Mouse (Mus musculus): Measurements from ENCODE around the gene Supt5. TPM values are rescaled to one million over a fixed set of nuclear protein-coding genes. Genes with fewer than 3 reads are reported as not detected.

Supt5 gene
- total and polyA plus RNA-seq, 3 experiments, result 66.0 to 448 (median 156) TPM

DNA sequence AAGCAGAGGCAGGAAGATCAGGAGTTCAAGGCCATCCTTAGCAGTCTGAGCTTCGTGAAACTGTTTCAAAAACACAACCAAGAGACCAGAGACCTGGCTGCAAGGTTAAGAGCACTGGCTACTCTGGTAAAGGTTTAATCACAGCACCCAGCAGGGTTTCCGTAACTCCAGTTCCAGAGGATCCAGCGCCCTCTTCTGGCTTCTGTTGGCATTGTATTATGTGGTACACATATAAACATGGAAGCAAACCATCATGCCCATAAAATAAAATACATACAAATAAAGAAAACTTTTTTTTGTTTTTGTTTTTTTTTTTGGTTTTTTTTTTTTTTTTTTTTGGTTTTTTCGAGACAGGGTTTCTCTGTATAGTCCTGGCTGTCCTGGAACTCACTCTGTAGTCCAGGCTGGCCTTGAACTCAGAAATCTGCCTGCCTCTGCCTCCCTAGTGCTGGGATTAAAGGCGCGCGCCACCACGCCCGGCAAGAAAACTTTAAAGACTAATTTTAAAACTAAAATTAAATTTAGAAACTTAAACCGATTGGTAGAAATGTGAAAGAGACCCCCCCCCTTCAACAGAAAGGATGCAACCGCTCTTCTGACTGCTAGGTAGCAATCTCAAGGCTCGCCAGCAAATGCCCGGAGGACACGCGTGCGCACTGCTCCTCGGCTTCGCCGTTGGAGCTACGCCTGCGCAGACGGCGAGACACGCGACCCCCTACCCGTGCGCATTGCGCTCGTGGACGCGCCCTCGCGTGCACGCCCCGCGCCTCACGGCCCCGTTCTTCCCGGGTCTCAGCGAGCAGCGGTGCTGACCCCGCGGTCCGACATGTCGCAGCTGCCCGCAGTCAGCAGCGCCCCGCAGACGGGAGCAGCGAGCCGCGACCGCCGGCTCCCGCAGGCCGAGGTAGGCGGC is 71.2 kb downstream of the Supt5 start, which contains the start of gene Eid2:
Gene Eid2 (plus strand): TSS at position 753 of the 913 bp plus-strand sequence.
- no peaks in the 10 kb centered on the region for H3K27me3 ChIP-seq (ENCODE audit: control insufficient read depth in 1 of 2, insufficient read depth in 2 of 2, low read length in 2 of 2)
- no peak for DNase-seq (ENCODE audit: low read depth, low spot score)
- peaks cover 0 to 6% of the 10 kb centered on the region in 2 experiments; a peak in 2 of 4 replicates for H3K4me1 ChIP-seq (ENCODE audit: control insufficient read depth in 1 of 2, insufficient read depth in 2 of 2, low read length in 2 of 2)
- H3K27ac ChIP-seq (ENCODE audit: control insufficient read depth, low read depth, low read length), result no peak within 1 kb of the TSS
- TF ChIP-seq SMC3 (IDR thresholded peaks at IDR 0.05; ENCODE audit: low read depth, low read length) (0 out of 2 replicates have a peak, but pooled peaks have one; percentile 29), RCOR1 (IDR thresholded peaks at IDR 0.05; ENCODE audit: low read depth, low read length) (no peak), ZC3H11A (IDR thresholded peaks at IDR 0.05; ENCODE audit: low read depth, low read length) (0 out of 2 replicates have a peak, but pooled peaks have one; percentile 25), MAZ (IDR thresholded peaks at IDR 0.05; ENCODE audit: low read depth, low read length) (no peak), CTCF (IDR thresholded peaks at IDR 0.05 in 2 of 3, conservative IDR thresholded peaks at IDR 0.05 in 1 of 3; ENCODE audit: control insufficient read depth in 1 of 3, insufficient read depth in 1 of 3, low read depth in 2 of 3, low read length in 3 of 3, poor library complexity in 1 of 3, severe bottlenecking in 1 of 3) (peak in 2 of 3 experiments; percentile 22 to 35; a peak in 1 of 6 replicates), RAD21 (IDR thresholded peaks at IDR 0.05; ENCODE audit: low read depth, low read length) (peak; percentile 31)
- H3K36me3 ChIP-seq (ENCODE audit: control insufficient read depth in 1 of 2, insufficient read depth in 2 of 2, low read length in 2 of 2), result peaks cover 0 to 3% of the 10 kb centered on the region in 2 experiments; a peak in 2 of 4 replicates
- no peaks in the 10 kb centered on the region for H3K79me2 ChIP-seq (ENCODE audit: control insufficient read depth, insufficient read depth, low read length, poor library complexity)
- no peak within 1 kb of the TSS for H3K9ac ChIP-seq (ENCODE audit: control insufficient read depth, low read depth, low read length, poor library complexity, severe bottlenecking)
- H3K4me3 ChIP-seq (ENCODE audit: control insufficient read depth in 1 of 2, insufficient read depth in 1 of 2, low read depth in 2 of 2, low read length in 2 of 2), result no peak within 1 kb of the TSS
- no peaks in the 10 kb centered on the region for H3K9me3 ChIP-seq (replicated peaks; ENCODE audit: insufficient read depth, low read length)

DNA sequence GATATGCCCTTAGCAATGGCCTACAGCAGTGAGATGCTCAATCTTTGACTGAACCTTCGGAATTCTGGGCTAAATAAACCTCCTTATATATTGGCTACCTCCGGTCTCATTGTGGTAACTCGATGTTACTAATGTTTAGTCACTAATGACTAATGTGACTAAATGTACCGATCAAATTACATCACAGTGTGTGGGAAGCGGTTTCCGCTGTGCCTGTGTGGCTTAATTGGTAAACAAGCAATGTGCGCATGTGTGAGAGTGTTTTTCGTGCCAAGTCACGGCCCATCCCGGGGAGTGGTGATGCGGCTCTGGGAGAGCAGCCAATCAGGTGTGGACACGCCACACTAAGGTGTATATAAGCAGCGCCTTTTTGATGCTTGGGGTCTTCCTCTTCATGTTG is 73.2 kb downstream of the Supt5 start:
- no peaks in the 10 kb centered on the region for H3K79me2 ChIP-seq (ENCODE audit: control insufficient read depth, insufficient read depth, low read length, poor library complexity)
- H3K27ac ChIP-seq (ENCODE audit: control insufficient read depth, low read depth, low read length), result no peak overlapping the region
- peaks cover 2 to 13% of the 10 kb centered on the region in 2 experiments; a peak in 3 of 4 replicates for H3K4me1 ChIP-seq (ENCODE audit: control insufficient read depth in 1 of 2, insufficient read depth in 2 of 2, low read length in 2 of 2)
- no peak for DNase-seq (ENCODE audit: low read depth, low spot score)
- H3K36me3 ChIP-seq (ENCODE audit: control insufficient read depth in 1 of 2, insufficient read depth in 2 of 2, low read length in 2 of 2), result peaks cover 0 to 11% of the 10 kb centered on the region in 2 experiments; a peak in 2 of 4 replicates
- H3K9ac ChIP-seq (ENCODE audit: control insufficient read depth, low read depth, low read length, poor library complexity, severe bottlenecking), result no peak overlapping the region
- no peaks in the 10 kb centered on the region for H3K27me3 ChIP-seq (ENCODE audit: control insufficient read depth in 1 of 2, insufficient read depth in 2 of 2, low read length in 2 of 2)
- H3K4me3 ChIP-seq (ENCODE audit: control insufficient read depth in 1 of 2, insufficient read depth in 1 of 2, low read depth in 2 of 2, low read length in 2 of 2), result no peak overlapping the region
- no peak for TF ChIP-seq E2F4 (IDR thresholded peaks at IDR 0.05; ENCODE audit: borderline replicate concordance, low read depth, low read length)
- no peak for TF ChIP-seq ETS1 (IDR thresholded peaks at IDR 0.05; ENCODE audit: low read depth, low read length)
- no peak for TF ChIP-seq POLR2AphosphoS2 (IDR thresholded peaks at IDR 0.05; ENCODE audit: low read length)
- no peak for TF ChIP-seq TAL1 (IDR thresholded peaks at IDR 0.05; ENCODE audit: low read length)
- no peak for TF ChIP-seq USF1 (IDR thresholded peaks at IDR 0.05; ENCODE audit: low read depth, low read length)
- no peak for TF ChIP-seq MYC (IDR thresholded peaks at IDR 0.05; ENCODE audit: low read depth, low read length)
- H3K9me3 ChIP-seq (replicated peaks; ENCODE audit: insufficient read depth, low read length), result no peaks in the 10 kb centered on the region

Other genes starting within 250 kb of the Supt5 start
- not detected in 2 replicates for gene 9530053A07Rik, start 209.3 kb downstream of the Supt5 start, total RNA-seq (2012; rRNA removed)
- gene 9530053A07Rik, start 209.3 kb downstream of the Supt5 start, polyA plus RNA-seq (2012; ENCODE audit: insufficient read depth in 1 of 2, insufficient read length in 2 of 2, low read depth in 1 of 2, low replicate concordance in 2 of 2, missing spikeins in 1 of 2), result not detected
- gene Fbl, start 169.0 kb downstream of the Supt5 start, total RNA-seq (2012; rRNA removed), result 262 and 268 TPM in 2 replicates
- 100 to 1,000 TPM in 1 of 2 experiments, not detected in 1; 819 TPM for gene Fbl, start 169.0 kb downstream of the Supt5 start, polyA plus RNA-seq (2012; ENCODE audit: insufficient read depth in 1 of 2, insufficient read length in 2 of 2, low read depth in 1 of 2, low replicate concordance in 2 of 2, missing spikeins in 1 of 2)
- 0.69 and 0.85 TPM in 2 replicates for gene Dyrk1b, start 159.3 kb downstream of the Supt5 start, total RNA-seq (2012; rRNA removed)
- gene Dyrk1b, start 159.3 kb downstream of the Supt5 start, polyA plus RNA-seq (2012; ENCODE audit: insufficient read depth in 1 of 2, insufficient read length in 2 of 2, low read depth in 1 of 2, low replicate concordance in 2 of 2, missing spikeins in 1 of 2), result under 1 TPM in 1 of 2 experiments, not detected in 1; 0.89 TPM
- gene Eid2, start 70.9 kb downstream of the Supt5 start, total RNA-seq (2012; rRNA removed), result not detected in 2 replicates
- not detected for gene Eid2, start 70.9 kb downstream of the Supt5 start, polyA plus RNA-seq (2012; ENCODE audit: insufficient read depth in 1 of 2, insufficient read length in 2 of 2, low read depth in 1 of 2, low replicate concordance in 2 of 2, missing spikeins in 1 of 2)
- gene Eid2b, start 61.0 kb downstream of the Supt5 start, total RNA-seq (2012; rRNA removed), result 3.2 TPM in 2 replicates
- gene Eid2b, start 61.0 kb downstream of the Supt5 start, polyA plus RNA-seq (2012; ENCODE audit: insufficient read depth in 1 of 2, insufficient read length in 2 of 2, low read depth in 1 of 2, low replicate concordance in 2 of 2, missing spikeins in 1 of 2), result 1 to 10 TPM in 1 of 2 experiments, not detected in 1; 5.3 TPM
- gene Selenov, start 47.6 kb downstream of the Supt5 start, total RNA-seq (2012; rRNA removed), result not detected in 2 replicates
- not detected for gene Selenov, start 47.6 kb downstream of the Supt5 start, polyA plus RNA-seq (2012; ENCODE audit: insufficient read depth in 1 of 2, insufficient read length in 2 of 2, low read depth in 1 of 2, low replicate concordance in 2 of 2, missing spikeins in 1 of 2)
- 0.15 and 0.16 TPM in 2 replicates for gene Dll3, start 36.5 kb downstream of the Supt5 start, total RNA-seq (2012; rRNA removed)
- gene Dll3, start 36.5 kb downstream of the Supt5 start, polyA plus RNA-seq (2012; ENCODE audit: insufficient read depth in 1 of 2, insufficient read length in 2 of 2, low read depth in 1 of 2, low replicate concordance in 2 of 2, missing spikeins in 1 of 2), result under 1 TPM in 1 of 2 experiments, not detected in 1; 0.57 TPM
- gene Timm50, start 26.7 kb downstream of the Supt5 start, total RNA-seq (2012; rRNA removed), result 142 and 167 TPM in 2 replicates
- 100 to 1,000 TPM in 1 of 2 experiments, not detected in 1; 216 TPM for gene Timm50, start 26.7 kb downstream of the Supt5 start, polyA plus RNA-seq (2012; ENCODE audit: insufficient read depth in 1 of 2, insufficient read length in 2 of 2, low read depth in 1 of 2, low replicate concordance in 2 of 2, missing spikeins in 1 of 2)
- gene Rps16, start 11.9 kb upstream of the Supt5 start, total RNA-seq (2012; rRNA removed), result 2,133 and 2,343 TPM in 2 replicates
- 1,000 to 10,000 TPM; 1,661 to 1,740 TPM for gene Rps16, start 11.9 kb upstream of the Supt5 start, polyA plus RNA-seq (2012; ENCODE audit: insufficient read depth in 1 of 2, insufficient read length in 2 of 2, low read depth in 1 of 2, low replicate concordance in 2 of 2, missing spikeins in 1 of 2)
- 1.1 and 1.8 TPM in 2 replicates for gene Plekhg2, start 33.9 kb upstream of the Supt5 start, total RNA-seq (2012; rRNA removed)
- gene Plekhg2, start 33.9 kb upstream of the Supt5 start, polyA plus RNA-seq (2012; ENCODE audit: insufficient read depth in 1 of 2, insufficient read length in 2 of 2, low read depth in 1 of 2, low replicate concordance in 2 of 2, missing spikeins in 1 of 2), result 1 to 10 TPM in 1 of 2 experiments, not detected in 1; 9.2 TPM
- gene Zfp36, start 41.5 kb upstream of the Supt5 start, total RNA-seq (2012; rRNA removed), result 0.50 and 0.65 TPM in 2 replicates
- 1 to 10 TPM in 1 of 2 experiments, not detected in 1; 2.8 TPM for gene Zfp36, start 41.5 kb upstream of the Supt5 start, polyA plus RNA-seq (2012; ENCODE audit: insufficient read depth in 1 of 2, insufficient read length in 2 of 2, low read depth in 1 of 2, low replicate concordance in 2 of 2, missing spikeins in 1 of 2)
- 23.7 and 31.1 TPM in 2 replicates for gene Med29, start 54.0 kb upstream of the Supt5 start, total RNA-seq (2012; rRNA removed)
- 10 to 100 TPM in 1 of 2 experiments, not detected in 1; 39.6 TPM for gene Med29, start 54.0 kb upstream of the Supt5 start, polyA plus RNA-seq (2012; ENCODE audit: insufficient read depth in 1 of 2, insufficient read length in 2 of 2, low read depth in 1 of 2, low replicate concordance in 2 of 2, missing spikeins in 1 of 2)
- 49.9 and 53.5 TPM in 2 replicates for gene Paf1, start 54.2 kb upstream of the Supt5 start, total RNA-seq (2012; rRNA removed)
- 100 to 1,000 TPM in 1 of 2 experiments, 10 to 100 TPM in 1; 99.9 to 645 TPM for gene Paf1, start 54.2 kb upstream of the Supt5 start, polyA plus RNA-seq (2012; ENCODE audit: insufficient read depth in 1 of 2, insufficient read length in 2 of 2, low read depth in 1 of 2, low replicate concordance in 2 of 2, missing spikeins in 1 of 2)
- gene Gmfg, start 98.7 kb upstream of the Supt5 start, total RNA-seq (2012; rRNA removed), result 25.1 and 31.2 TPM in 2 replicates
- 10 to 100 TPM in 1 of 2 experiments, not detected in 1; 25.0 TPM for gene Gmfg, start 98.7 kb upstream of the Supt5 start, polyA plus RNA-seq (2012; ENCODE audit: insufficient read depth in 1 of 2, insufficient read length in 2 of 2, low read depth in 1 of 2, low replicate concordance in 2 of 2, missing spikeins in 1 of 2)
- gene Lrfn1, start 113.2 kb upstream of the Supt5 start, total RNA-seq (2012; rRNA removed), result 1.2 and 1.9 TPM in 2 replicates
- 1 to 10 TPM in 1 of 2 experiments, not detected in 1; 5.8 TPM for gene Lrfn1, start 113.2 kb upstream of the Supt5 start, polyA plus RNA-seq (2012; ENCODE audit: insufficient read depth in 1 of 2, insufficient read length in 2 of 2, low read depth in 1 of 2, low replicate concordance in 2 of 2, missing spikeins in 1 of 2)
- not detected in 2 replicates for gene Ifnl2, start 171.7 kb upstream of the Supt5 start, total RNA-seq (2012; rRNA removed)
- not detected for gene Ifnl2, start 171.7 kb upstream of the Supt5 start, polyA plus RNA-seq (2012; ENCODE audit: insufficient read depth in 1 of 2, insufficient read length in 2 of 2, low read depth in 1 of 2, low replicate concordance in 2 of 2, missing spikeins in 1 of 2)
- gene Ifnl3, start 184.1 kb upstream of the Supt5 start, total RNA-seq (2012; rRNA removed), result not detected in 2 replicates
- gene Ifnl3, start 184.1 kb upstream of the Supt5 start, polyA plus RNA-seq (2012; ENCODE audit: insufficient read depth in 1 of 2, insufficient read length in 2 of 2, low read depth in 1 of 2, low replicate concordance in 2 of 2, missing spikeins in 1 of 2), result not detected
- not detected in 2 replicates for gene Sycn, start 202.1 kb upstream of the Supt5 start, total RNA-seq (2012; rRNA removed)
- gene Sycn, start 202.1 kb upstream of the Supt5 start, polyA plus RNA-seq (2012; ENCODE audit: insufficient read depth in 1 of 2, insufficient read length in 2 of 2, low read depth in 1 of 2, low replicate concordance in 2 of 2, missing spikeins in 1 of 2), result not detected
- gene Nccrp1, start 208.5 kb upstream of the Supt5 start, total RNA-seq (2012; rRNA removed), result not detected in 2 replicates
- gene Nccrp1, start 208.5 kb upstream of the Supt5 start, polyA plus RNA-seq (2012; ENCODE audit: insufficient read depth in 1 of 2, insufficient read length in 2 of 2, low read depth in 1 of 2, low replicate concordance in 2 of 2, missing spikeins in 1 of 2), result not detected

Data from MEL (cell line).